Mouse (Mus musculus): ENCODE measurements around the gene Adamtsl1. TPM values are rescaled to one million over a fixed set of nuclear protein-coding genes. Genes with fewer than 3 reads are reported as not detected.

Gene Adamtsl1
- total and polyA plus RNA-seq, 2 experiments from 2014 or later = 4.2 to 12.6 TPM

DNA sequence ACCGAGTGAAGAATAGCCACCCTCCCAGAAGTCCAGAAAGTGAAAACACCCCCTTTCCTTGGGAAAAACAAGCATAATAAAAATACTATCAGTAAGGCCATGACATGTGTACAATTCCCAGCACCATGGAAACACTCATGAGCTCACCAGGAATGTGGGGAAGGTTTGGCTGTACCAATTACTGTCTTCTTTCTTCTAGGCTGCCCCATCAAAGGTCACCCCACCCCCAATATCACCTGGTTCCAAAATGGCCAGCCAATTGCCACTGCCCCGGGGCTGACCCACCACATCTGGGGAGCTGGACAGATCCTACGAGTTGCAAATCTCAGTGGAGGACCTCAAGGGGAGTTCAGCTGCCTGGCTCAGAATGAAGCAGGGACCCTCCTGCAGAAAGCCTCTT lies 899.4 kb downstream of the Adamtsl1 start:
- no peak overlapping the region for H3K4me3 ChIP-seq (ENCODE audit: low read depth, low read length)
- ATAC-seq (no peak), DNase-seq (no peak)
- 44% methylated on average over 3 of the region's 3 CpGs for WGBS
- H3K4me1 ChIP-seq (ENCODE audit: insufficient read depth) = no peaks in the 10 kb centered on the region
- H3K9ac ChIP-seq = no peak overlapping the region
- no peaks in the 10 kb centered on the region for H3K36me3 ChIP-seq (ENCODE audit: insufficient read depth)
- no peak for TF ChIP-seq CTCF (IDR thresholded peaks at IDR 0.05; ENCODE audit: low read depth)
- H3K27me3 ChIP-seq (ENCODE audit: insufficient read depth, low read length) = no peaks in the 10 kb centered on the region
- no peak overlapping the region for H3K27ac ChIP-seq (ENCODE audit: low read depth, low read length)
- H3K4me2 ChIP-seq (ENCODE audit: low read depth) = no peak overlapping the region
- H3K9me3 ChIP-seq (ENCODE audit: low read length) = no peaks in the 10 kb centered on the region

DNA sequence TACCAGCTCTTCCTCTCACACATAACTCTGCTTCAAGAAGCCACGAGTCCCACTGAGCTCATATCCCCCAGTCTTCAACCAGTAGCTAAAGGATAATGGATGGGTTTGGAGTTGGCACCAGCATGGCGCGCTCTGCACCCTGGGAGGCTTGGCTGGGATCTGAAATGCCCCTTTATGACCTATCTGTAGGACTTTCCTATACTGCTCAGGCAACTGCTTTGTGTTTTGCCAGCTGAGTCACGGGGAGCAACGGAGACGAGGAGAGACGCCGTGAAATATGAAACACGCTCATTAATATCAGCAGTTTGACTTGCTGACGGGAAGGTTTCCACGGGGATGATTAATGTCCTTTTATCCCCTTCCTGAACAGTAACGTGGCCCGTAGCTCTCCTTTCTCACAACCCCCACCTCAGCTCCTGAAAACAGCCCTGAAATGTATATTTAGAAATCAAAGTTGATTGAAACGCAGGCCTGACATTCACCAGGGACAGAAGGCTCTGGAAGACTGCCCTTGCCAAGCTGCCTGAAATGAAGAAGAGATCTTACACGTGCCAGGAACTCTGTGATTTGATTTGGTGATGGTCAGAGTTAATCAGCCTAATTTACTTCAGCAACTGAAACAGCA lies 902.5 kb downstream of the Adamtsl1 start:
- DNase-seq = no peak
- no peak for ATAC-seq
- no peaks in the 10 kb centered on the region for H3K4me1 ChIP-seq (ENCODE audit: insufficient read depth)
- no peak for TF ChIP-seq CTCF (IDR thresholded peaks at IDR 0.05; ENCODE audit: low read depth)
- no peak overlapping the region for H3K4me2 ChIP-seq (ENCODE audit: low read depth)
- H3K27ac ChIP-seq (ENCODE audit: low read depth, low read length) = no peak overlapping the region
- H3K27me3 ChIP-seq (ENCODE audit: insufficient read depth, low read length) = no peaks in the 10 kb centered on the region
- H3K9ac ChIP-seq = no peak overlapping the region
- H3K36me3 ChIP-seq (ENCODE audit: insufficient read depth) = no peaks in the 10 kb centered on the region
- H3K9me3 ChIP-seq (ENCODE audit: low read length) = no peaks in the 10 kb centered on the region
- WGBS = 67% methylated on average over 15 of the region's 15 CpGs
- no peak overlapping the region for H3K4me3 ChIP-seq (ENCODE audit: low read depth, low read length)

DNA sequence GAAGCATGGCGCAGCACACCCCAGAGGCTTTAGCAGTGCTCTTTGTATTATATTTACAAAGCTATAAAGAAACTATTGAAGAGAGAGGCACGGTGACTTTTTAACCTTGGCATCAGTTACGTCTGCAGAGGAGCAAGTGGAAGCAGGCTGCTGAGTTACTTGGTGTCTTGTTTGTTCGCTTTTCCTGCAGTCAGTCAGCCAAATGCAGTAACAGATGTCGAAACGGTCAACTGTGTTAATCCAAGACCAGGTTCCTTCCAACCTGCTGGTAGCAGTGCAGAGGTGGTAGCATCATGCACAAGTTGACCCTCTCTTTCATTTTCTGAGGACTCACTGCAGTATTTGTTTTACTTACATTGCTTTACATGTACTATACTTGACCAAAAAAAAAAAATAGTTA lies 908.6 kb downstream of the Adamtsl1 start:
- ATAC-seq (no peak), DNase-seq (no peak)
- no peak for TF ChIP-seq CTCF (IDR thresholded peaks at IDR 0.05; ENCODE audit: low read depth)
- H3K36me3 ChIP-seq (ENCODE audit: insufficient read depth) = no peaks in the 10 kb centered on the region
- no peak overlapping the region for H3K9ac ChIP-seq
- 85% methylated on average over 6 of the region's 6 CpGs for WGBS
- no peaks in the 10 kb centered on the region for H3K4me1 ChIP-seq (ENCODE audit: insufficient read depth)
- no peaks in the 10 kb centered on the region for H3K9me3 ChIP-seq (ENCODE audit: low read length)
- H3K27me3 ChIP-seq (ENCODE audit: insufficient read depth, low read length) = no peaks in the 10 kb centered on the region
- no peak overlapping the region for H3K4me3 ChIP-seq (ENCODE audit: low read depth, low read length)
- H3K4me2 ChIP-seq (ENCODE audit: low read depth) = no peak overlapping the region
- H3K27ac ChIP-seq (ENCODE audit: low read depth, low read length) = no peak overlapping the region

DNA sequence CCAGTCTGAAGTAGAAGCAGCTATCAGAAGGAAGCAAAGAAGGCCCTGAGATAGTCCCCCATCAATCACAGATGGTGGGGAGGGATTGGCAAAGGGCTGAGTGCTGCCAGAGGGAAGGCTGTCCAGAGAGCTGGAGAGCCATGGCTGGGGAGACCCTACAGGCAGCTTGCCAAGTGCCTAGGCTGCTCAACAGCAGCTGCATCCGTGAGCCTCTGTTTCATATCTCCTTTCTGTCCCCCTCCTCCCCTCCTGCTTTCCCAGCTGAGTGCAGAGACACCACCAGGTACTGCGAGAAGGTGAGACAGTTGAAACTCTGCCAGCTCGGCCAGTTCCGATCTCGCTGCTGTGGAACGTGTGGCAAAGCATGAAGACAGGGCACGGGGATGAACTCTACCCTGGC lies 911.6 kb downstream of the Adamtsl1 start:
- Histone ChIP-seq H3K4me2 (ENCODE audit: low read depth) (no peak overlapping the region), H3K9ac (no peak overlapping the region), H3K27me3 (ENCODE audit: insufficient read depth, low read length) (no peaks in the 10 kb centered on the region), H3K4me3 (ENCODE audit: low read depth, low read length) (no peak overlapping the region), H3K36me3 (ENCODE audit: insufficient read depth) (no peaks in the 10 kb centered on the region), H3K9me3 (ENCODE audit: low read length) (no peaks in the 10 kb centered on the region), H3K27ac (ENCODE audit: low read depth, low read length) (no peak overlapping the region), H3K4me1 (ENCODE audit: insufficient read depth) (no peaks in the 10 kb centered on the region)
- 83% methylated on average over 7 of the region's 7 CpGs for WGBS
- no peak for TF ChIP-seq CTCF (IDR thresholded peaks at IDR 0.05; ENCODE audit: low read depth)
- DNase-seq = no peak
- ATAC-seq = no peak

DNA sequence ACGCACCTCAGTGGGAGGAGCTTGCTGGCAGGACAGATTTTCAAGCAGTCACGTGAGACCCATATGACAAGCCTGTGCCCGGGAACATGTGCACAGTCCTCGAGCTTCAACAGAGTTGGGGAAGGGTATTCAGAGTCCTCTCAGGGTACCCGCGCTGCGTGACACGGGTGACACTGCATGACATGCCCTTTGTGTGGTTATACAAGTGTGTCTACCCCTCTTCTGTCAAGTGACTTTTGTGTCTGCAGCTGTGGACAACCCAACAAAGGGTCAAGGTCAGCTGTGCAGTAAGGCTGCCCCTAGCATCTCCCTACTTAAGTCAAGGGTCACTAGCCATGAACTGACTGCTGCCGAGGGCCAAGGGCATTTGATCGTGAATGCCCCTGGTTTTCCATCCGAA lies 912.6 kb downstream of the Adamtsl1 start:
- WGBS = 83% methylated on average over 11 of the region's 11 CpGs
- H3K36me3 ChIP-seq (ENCODE audit: insufficient read depth) = no peaks in the 10 kb centered on the region

DNA sequence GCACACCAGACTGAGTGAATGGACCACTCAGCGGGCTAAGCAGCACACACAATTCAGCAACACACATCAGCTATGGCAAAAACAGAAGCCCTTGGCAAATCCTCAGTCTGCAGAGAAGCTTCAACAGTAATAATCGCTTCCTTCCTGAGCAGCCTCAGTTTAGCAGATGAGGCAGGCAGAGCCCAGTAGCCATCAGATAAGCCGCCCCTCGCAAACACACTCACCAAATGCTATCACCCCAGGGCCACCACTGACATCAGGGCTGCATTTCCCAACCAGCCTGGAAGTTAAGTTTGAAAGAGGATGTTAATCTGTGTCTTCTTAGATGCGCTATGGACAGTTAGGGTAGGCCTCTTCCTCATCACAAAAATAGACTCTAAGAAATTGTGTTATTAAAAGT lies 913.3 kb downstream of the Adamtsl1 start:
- WGBS = 68% methylated on average over 5 of the region's 5 CpGs
- no peak overlapping the region for H3K4me3 ChIP-seq (ENCODE audit: low read depth, low read length)
- no peaks in the 10 kb centered on the region for H3K4me1 ChIP-seq (ENCODE audit: insufficient read depth)
- no peak for TF ChIP-seq CTCF (IDR thresholded peaks at IDR 0.05; ENCODE audit: low read depth)
- no peaks in the 10 kb centered on the region for H3K36me3 ChIP-seq (ENCODE audit: insufficient read depth)
- no peaks in the 10 kb centered on the region for H3K9me3 ChIP-seq (ENCODE audit: low read length)
- no peaks in the 10 kb centered on the region for H3K27me3 ChIP-seq (ENCODE audit: insufficient read depth, low read length)
- DNase-seq (no peak), ATAC-seq (no peak)
- H3K9ac ChIP-seq = no peak overlapping the region
- H3K4me2 ChIP-seq (ENCODE audit: low read depth) = no peak overlapping the region
- no peak overlapping the region for H3K27ac ChIP-seq (ENCODE audit: low read depth, low read length)

More for the DNA sequence above, 912.6 kb downstream of the Adamtsl1 start:
- ATAC-seq = no peak
- Histone ChIP-seq H3K4me2 (ENCODE audit: low read depth) (no peak overlapping the region), H3K4me1 (ENCODE audit: insufficient read depth) (no peaks in the 10 kb centered on the region), H3K4me3 (ENCODE audit: low read depth, low read length) (no peak overlapping the region), H3K27me3 (ENCODE audit: insufficient read depth, low read length) (no peaks in the 10 kb centered on the region), H3K27ac (ENCODE audit: low read depth, low read length) (no peak overlapping the region), H3K9me3 (ENCODE audit: low read length) (no peaks in the 10 kb centered on the region), H3K9ac (no peak overlapping the region)
- no peak for DNase-seq
- TF ChIP-seq CTCF (IDR thresholded peaks at IDR 0.05; ENCODE audit: low read depth) = no peak

DNA sequence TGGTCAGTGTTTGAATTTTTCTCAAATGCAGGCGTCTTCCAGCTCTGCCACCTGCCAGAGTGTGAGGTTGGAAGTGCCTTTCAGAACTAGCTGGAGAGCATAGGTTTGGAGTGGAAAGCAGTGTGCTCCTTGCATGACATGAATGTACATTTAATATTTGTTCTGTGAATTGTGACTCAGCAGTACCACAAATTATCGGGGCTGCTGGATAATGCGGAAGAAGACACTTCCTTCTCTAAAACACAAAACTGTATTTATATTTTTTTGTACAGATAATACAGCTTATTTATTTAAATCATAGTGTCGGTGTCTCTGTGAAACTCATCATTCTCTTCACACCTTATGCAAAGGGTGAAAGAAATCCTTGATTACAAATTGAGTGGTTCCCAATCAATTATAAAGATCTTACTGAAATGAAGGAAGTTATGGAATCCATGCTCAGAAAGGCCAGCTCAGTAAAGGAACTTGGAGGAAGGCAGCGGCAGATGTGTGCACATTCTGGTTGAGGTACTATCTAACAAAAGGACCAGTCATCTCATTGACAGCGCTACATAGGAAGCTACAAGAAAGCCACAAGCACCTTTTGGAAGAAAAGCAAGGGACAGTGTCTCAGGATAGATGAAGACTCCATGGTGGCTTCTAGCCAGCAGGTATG lies 914.2 kb downstream of the Adamtsl1 start:
- no peak for TF ChIP-seq CTCF (IDR thresholded peaks at IDR 0.05; ENCODE audit: low read depth)
- WGBS = 87% methylated on average over 6 of the region's 6 CpGs
- Histone ChIP-seq H3K9ac (no peak overlapping the region), H3K36me3 (ENCODE audit: insufficient read depth) (no peaks in the 10 kb centered on the region), H3K9me3 (ENCODE audit: low read length) (no peaks in the 10 kb centered on the region), H3K4me3 (ENCODE audit: low read depth, low read length) (no peak overlapping the region), H3K27ac (ENCODE audit: low read depth, low read length) (no peak overlapping the region), H3K4me1 (ENCODE audit: insufficient read depth) (no peaks in the 10 kb centered on the region), H3K4me2 (ENCODE audit: low read depth) (no peak overlapping the region), H3K27me3 (ENCODE audit: insufficient read depth, low read length) (no peaks in the 10 kb centered on the region)
- ATAC-seq (no peak), DNase-seq (no peak)

Measured in forebrain, postnatal 0 days (tissue).